Mouse (Mus musculus) lung, postnatal 10 days (tissue): Measurements from ENCODE around the gene Zfyve1.

Experiments used
- DNase-seq: peaks from one replicate; pipeline ENCODE4 v3.0.0; 2021

Gene Zfyve1

DNA sequence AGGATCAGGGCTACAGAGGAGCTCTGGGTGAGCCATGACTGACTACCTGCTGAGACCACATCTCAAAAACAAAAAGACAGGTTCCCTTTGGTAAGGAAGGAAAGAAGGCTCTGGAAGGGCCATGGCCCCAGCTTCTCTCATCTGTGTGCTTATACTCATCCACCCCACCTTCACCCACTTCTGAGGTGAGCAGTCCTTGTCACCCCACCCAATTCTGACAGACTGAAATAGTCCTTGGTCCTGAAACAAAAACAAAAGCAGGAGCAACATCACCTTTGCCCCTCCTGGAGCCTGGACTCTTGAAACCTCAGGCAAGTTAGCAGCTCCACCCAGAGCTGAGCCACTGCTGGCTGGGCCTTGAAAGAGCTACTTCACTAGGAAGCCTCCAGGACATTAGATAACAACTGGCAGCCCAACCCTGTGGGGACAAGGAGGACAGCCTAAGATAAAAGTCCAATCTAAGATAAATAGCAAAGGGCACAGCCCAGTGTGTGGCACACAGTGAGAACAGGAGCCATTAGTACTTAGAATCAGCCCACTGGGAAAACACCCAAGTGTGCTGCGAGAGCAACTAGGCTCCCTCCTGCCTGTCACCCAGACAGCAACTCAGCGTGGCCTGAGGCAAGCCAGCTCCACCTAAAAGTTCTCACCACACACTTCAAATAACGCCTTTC, 18.0 kb downstream of the Zfyve1 start:
- DNase-seq, result no peak

DNA sequence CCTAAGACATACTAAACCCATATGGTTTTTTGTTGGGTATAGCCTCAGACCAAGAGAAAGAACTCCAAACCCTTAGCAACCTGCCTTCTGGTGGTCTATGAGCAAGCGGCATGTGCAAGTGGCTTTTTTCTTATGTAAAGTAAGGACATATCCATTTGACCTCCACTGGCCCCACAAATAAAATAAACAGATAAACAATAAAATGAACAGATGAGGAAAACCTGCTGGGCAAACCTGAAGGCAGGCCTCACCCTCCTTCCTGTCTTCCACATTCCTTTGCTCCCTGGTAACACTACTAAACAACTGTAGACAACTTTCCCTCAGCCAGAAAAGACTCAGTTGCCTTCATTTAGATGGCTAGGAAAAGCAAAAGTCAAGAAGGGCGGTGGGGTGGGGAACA, 18.7 kb downstream of the Zfyve1 start:
- no peak for DNase-seq

DNA sequence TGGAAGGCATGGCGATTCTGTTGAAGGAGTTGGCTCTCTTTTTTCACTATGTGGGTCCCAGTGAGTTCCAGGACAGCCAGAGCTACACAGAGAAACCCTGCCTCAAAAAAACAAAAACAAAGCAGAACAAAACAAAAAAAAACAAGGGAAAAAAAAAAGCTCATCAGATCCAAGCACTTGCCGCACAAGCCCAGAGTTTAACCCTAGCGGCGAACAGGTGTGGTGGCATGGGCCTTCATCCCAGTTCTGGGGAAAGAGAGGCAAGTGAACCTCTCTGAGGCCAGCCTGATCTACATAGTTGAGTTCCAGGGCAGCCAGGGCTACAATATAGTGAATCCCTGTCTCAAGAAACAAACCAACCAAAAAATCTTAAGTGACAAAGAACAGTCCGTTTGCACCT, 19.6 kb downstream of the Zfyve1 start:
- DNase-seq, result no peak

DNA sequence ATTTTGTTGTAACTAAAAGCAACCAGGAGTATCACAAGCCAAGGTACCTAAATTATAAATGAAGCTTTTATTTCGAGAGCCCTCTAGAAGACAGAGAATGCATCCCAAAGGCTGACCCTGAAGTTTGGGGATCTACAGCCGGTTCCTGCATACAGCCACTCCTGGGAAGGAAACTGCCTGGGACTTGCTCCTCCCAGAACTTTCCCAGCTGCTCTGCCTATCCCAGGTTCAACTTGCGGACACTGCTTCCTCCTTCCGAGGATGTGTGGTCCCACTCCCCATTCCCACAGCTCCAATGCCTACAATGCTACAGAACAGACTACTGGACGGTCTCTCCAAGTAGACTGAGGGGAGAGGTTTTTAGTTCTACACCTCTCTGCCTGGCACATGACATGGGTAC, 24.3 kb downstream of the Zfyve1 start:
- no peak for DNase-seq

DNA sequence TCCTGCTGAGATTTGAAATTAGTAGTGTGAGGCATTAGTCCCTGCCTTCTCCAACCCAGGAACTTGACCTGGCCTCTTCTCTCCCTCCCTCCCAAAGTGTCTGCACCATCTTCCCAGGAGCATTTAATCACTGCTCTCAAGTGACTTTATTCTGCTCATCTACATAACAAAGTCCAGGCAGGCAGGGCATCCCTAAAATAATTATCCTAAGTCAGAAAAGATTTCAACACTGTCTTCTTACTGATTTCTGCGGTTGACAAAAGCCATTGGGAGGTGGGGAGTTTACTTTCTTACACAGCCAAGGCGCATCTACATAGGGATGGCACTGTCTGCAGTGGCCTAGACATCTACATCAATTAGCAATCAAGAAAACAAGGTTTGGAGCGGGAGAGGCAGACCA, 27.2 kb downstream of the Zfyve1 start:
- no peak for DNase-seq

DNA sequence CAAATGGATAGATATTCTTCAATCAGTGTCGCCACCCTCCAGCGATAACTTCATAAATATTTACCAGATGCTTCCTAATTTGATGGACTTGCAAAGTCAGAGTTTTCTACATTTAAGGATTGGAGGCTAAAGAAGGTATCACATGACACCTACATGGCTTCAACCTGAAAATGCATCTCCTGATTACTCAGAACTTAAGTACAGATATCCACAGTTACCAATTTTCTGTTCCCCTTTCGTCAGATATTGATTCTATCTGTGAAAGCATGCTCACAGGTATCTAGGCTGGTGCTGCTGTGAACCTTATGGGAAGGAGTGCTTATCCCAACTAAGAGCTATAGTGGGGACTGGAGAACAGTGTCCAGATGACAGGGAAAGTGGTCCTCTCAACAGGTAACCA, 34.4 kb downstream of the Zfyve1 start:
- no peak for DNase-seq

DNA sequence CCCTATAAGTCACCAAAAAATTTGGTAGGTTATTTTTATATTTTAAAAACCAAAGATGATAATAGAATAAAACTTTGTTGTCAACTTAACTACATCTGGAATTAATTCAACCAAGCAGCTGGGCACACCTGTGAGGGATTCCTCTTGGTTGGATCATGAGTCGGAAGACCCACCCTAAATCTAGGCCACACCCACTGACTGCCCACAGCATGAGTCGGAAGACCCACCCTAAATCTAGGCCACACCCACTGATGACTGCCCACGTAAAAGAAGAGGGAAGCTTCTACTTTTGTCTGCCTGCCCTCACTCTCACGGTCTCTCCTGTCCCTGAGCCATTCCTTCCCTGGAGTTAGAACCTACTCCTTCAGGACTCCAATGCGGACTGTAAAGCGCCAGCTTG, 36.8 kb downstream of the Zfyve1 start:
- DNase-seq, result no peak

DNA sequence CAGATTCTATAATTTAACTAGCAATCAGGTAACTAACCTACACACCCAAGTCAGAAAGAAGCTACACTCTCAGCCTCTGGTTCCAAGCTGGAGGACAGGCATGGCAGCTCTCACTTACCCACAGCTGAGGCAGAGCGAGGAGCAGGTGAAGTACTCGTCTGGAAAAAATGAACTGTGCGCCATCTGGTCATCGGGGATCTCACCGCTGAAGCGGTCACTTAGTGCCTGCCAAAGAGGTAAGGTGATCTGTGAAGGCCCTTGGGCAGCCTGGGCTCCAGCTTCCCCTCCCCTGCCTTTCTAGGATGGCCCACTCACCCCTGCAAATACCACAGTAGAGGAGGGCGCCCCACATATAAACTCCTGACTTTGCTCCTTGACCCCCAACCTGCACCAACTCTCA, 38.5 kb downstream of the Zfyve1 start:
- DNase-seq, result no peak

DNA sequence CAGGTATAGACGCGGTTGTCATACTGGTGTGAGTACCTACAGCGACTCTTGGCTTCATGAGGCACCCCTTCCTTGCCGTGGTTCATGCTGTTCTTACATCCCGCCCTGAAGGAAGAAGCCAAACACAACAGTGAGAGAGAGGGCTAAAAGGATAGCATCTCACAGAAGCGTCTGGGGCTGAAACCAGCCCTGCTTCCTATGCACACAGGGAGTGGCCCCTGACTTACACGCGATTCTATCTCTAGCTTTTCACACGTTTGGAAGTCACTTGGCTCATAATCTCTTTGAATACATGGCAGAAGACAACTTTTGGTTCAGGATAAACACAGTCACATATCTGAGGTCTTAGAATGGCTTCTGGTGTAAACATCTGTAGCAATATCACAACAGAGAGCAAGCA, 41.4 kb downstream of the Zfyve1 start:
- DNase-seq, result peak; percentile 11

DNA sequence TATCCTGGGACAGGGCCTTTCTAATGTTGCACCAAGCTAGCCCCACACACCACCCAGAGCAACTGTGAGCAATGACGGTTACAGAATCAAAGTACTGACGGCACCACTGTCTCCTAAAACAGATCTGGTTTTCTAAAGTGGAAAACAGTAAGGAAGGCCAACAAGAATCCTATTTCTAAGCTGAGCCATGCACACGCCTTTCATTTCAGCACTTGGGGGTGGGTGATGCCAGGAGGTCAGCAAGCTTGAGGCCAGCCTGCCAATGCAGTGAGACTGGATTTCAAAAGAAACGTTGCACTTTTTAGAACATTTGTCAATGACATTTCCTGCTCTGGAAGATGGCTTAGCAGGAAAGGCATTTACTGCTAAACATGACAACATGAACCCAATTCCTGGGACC, 43.2 kb downstream of the Zfyve1 start:
- no peak for DNase-seq

DNA sequence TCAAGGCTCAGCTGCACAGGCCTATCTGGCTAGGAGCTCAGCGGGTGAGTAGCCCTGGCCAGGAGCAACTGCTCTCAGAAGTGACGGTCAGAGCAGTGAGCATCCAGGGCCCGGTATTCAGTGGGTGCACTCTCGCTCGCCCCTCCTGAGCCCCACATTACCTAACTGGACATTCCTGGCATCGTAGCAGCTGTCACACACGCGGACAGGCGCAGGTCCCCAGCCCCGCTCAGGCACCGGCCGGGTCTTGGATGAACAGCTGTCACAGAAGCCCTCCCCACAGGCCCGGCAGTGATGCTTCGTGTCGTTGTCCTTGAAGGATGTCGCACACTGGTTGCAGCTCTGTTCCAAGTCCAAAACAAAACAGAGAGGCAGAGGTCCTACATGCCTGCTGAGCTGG, 45.7 kb downstream of the Zfyve1 start:
- no peak for DNase-seq

DNA sequence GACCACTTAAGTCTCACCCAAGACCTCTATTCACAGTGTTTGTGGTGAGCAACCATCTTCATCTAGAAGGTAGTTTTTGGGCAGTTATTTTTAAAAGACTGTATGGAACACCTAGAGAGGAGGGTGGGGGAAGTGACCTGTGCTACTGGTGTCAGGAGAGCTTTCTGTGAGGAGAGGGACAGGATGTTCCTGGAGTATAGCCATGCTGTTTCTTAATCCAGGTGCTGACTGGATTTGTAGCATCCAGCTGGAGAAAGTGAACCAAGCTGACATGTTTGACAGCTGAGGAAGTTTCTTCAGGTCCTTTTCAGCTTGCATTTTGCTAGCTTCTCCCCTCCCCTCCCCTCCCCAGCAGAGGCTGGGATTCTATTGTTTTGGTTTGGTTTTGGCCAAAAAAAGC, 52.2 kb downstream of the Zfyve1 start:
- no peak for DNase-seq

DNA sequence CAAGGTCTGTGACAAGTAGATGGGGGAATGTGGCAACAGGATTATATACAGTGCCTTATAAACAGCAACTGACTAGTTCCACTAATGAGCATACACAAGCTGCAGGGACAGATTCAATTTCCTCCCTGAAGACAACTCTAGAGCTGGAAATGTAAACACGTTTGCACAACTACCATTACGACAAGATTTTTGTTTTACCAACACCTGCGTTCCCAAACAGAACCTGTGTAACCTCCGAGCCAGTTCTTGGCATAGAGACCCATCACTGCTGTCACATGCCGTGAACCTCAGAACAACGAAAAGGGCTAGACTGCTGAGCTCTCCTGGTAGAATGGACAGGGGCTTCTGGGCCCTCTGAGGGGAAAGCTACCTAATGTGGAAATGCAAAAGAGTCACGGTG, 53.0 kb downstream of the Zfyve1 start:
- DNase-seq, result no peak

DNA sequence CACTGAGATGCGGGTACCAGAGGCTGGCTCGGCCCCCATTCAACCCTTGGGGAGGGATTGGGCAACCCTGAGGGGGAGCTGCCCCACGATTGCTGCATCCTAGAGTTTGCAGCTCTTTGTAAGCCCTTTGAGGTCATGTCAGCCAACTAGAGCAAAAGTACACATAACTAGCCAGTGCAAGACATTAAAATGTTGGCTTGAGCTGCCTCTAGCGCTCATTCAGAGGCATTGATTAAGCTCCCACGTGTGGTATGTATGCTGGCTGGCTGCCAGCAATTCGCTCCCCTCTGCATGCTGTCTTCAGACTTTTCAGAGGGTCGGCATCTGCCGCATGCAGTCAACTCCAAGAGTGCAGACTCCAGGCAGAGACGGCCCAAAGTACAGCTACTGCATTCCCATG, 61.0 kb downstream of the Zfyve1 start:
- DNase-seq, result no peak

DNA sequence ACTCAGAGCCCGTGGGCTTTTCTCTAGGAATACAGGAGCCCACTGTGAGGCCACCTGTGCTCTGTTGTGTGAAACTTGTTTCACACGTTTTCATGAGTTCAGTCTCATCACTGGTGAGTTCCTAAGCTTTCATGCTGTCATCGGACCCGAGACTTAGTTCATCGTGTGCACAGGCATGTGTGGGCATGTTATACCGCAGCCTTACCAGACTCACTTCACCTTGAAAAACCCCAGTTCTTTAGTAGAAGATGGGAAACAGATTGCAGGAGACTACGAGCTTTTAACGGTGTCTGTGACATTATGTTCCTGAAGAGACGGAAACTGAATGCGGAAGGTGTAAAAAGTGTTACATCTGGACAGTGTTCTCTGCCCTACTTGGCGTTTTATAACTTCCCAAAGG, 61.6 kb downstream of the Zfyve1 start:
- no peak for DNase-seq

DNA sequence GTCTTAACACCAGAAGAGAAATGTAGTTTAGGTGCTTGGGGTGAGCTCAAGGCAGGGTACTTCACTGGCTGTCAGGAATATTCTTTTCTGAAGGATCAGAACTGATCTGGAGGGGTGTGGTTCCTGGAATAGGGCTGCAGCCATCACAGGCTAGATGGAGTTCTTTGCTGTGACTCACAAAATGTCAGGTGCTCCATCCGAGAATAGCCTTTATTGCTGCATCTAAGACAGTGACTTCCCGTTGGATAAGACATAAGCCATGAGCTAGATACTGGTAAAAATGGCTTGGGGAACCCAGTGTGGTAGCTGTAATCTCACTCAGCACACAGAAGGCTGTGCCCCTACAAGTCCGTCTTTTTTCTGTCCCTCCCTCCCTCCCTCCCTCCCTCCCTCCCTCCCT, 62.8 kb downstream of the Zfyve1 start:
- DNase-seq, result no peak

DNA sequence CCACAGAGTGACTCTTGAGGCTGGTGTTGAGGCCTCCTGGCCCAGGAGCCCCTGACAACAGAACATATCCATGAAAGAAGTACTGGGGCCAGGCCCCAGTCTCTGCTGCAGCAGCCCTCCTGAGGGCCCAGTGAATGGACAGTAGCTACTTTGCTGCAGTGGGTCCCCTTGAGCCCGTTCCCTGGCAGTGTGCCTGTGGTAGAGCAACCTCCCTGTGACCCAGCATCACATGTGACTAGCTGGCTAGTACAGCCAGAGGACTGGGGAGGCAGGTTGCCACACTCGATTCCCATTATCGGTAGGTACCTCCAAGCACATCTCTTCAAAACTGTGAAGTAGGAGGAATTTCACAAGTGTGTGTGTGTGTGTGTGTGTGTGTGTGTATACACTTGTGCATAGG, 64.1 kb downstream of the Zfyve1 start:
- DNase-seq, result no peak

DNA sequence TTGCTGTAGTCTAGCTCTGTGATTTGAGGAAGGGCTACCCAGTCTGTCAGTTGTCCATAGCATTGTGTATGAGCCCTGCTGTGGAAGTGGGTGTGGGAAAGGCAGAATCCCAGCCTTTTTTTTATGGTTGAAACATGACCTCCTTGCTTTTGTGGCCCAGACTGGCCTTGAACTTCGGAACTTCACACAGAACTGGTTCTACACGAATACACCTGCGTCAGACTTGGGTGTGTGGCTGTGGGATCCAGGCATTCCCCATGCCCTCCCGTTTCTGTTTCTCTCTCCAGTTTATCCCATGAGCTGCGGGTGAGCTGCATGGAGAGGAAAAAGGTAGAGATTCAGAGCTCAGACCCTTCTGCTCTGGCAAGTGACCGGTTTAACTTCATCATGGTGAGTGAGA, 65.0 kb downstream of the Zfyve1 start:
- no peak for DNase-seq

DNA sequence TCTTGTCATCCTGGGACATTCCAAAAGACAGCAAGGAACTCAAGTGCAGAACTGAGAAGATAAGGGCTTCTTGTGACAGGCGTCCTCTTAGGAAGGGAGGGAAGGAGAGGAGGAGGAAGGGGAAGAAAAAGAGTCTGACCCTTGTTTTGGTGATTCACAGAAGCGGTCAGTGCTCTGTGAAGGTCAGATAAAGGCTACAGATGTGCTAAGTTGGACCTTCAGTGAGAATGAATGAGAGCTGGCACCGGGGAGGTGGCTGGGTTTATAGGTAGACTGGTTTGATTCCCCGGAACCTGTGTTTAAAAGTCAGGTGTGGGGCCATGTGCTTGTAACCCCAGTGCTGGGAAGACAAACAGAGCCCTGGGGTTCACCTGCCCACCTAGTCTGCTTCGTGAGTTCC, 68.4 kb downstream of the Zfyve1 start:
- no peak for DNase-seq

DNA sequence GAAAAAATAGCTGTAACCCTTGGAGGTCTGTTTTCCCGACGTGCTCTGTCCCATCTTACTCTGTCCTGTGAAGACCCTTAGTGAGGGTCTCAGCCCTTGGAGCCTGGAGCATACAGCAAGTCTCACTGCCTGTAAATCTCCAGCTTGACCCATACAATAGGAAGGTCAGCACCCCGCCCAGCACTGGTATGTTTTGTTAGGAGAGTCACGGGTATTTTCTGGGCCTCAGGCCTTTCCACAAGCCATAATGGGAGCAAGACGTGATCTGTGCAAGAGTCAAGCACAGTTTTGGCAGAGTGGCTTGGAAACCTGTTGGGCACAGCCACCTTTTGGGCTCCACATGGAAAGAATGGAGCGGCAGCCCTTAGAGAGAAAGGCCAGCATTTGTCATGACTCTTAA, 69.2 kb downstream of the Zfyve1 start:
- no peak for DNase-seq

DNA sequence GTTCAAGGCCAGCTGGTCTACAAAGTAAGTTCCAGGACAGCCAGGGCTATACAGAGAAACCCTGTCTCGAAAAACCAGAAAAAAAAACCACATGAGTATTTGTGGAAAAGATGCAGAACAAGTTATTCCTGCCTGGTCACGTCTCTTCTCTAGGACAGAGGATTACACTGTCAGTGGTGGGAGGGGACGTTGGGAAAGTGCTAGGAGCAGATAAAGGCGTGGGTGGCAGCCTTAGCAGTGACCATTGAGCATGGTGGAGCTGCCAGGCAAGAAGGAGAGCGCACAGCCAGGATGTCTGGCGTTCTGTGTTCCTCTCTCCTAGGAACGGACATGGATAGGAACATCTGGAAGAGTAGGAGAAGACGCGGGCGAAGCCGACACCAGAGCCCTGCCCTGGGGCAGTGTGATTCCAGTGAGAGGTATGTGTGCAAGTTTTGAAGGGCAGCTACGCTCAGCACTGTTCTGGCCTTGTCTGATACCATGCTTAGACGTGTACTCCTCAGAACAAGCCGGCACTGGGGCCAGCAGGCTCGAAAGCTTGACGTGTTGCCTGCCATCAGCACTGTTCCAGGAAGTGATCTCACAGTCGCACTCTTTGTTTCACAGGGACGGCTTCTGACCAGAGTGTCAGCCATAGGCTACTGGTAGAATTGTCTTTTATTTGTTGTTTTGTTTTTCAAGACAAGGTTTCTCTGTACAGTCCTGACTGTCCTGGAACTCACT, 71.0 kb downstream of the Zfyve1 start:
- DNase-seq, result no peak

DNA sequence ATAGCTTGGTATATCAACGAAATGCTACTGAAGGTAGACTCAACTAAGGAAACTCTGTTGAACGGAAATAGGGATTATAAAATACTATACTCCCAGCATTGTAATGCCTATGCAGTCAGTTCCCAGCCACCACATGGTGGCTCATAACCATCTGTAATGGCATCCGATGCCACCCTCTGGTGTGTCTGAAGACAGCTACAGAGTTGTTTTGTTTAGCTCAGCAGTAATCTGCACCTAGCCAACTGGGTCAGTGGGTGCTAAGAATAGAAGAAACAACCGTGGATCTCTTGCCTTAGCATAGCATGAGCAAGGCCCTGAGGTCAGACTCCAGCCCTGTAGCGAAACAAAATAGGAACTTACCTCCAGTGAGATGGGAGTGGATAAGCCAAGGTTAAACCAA, 72.7 kb downstream of the Zfyve1 start:
- no peak for DNase-seq

DNA sequence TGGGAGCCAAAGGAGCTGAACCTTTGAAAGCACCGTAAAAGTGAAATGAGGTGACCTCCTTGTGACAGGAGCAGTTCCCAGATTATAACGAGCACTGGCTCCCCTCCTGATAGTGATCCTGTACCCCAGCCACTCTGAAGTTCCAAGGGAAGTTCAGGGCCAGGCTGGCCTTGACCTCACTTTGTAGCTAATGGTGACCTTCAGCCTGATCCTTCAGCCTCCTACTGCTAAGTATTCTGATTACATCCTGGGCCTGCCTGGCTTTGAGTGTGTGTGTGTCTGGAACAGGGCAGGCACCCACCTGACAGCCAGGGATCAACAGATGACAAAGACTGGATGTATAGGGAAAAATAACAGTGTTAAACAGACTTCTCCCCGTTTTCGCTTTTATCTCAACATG, 73.1 kb downstream of the Zfyve1 start:
- DNase-seq, result no peak

DNA sequence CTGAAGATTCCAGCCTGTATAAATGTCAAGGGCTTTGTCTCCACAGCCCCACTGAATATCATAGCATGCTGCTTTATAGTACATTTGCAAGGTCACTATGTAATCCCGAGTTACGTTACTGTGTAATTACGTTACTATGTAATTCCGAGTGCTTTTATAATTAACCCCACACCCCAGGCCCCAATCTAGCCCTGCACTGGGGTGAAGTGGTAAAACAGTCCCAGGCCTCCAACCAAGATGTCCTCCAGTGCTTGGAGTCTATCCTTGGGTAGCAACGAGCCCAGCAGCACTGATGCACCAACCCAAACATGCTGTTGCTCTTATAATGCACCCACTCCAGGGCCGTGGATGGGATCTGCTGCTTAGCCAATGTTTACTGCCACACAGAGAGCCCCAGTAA, 74.0 kb downstream of the Zfyve1 start:
- no peak for DNase-seq

DNA sequence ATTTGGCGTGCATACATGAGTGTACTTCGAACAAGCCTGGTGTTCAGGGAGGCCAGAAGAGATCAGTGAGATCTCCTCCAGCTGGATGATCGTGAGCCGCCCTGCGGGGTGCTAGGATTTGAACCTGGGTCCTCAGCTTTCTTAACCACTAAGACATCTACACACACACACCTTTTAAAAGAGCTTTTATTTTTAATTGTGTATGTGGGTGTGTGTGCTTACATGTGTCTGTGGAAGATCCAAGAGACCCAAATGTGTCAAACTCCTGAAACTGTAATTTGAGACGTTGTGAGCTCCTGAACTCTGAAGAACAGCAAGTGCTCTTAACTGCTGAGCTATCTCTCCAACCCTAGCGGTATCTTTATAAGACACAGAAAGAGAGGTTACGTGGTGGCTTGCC, 75.9 kb downstream of the Zfyve1 start:
- DNase-seq, result no peak
